Mouse (Mus musculus): ENCODE measurements around the gene Ssr2. TPM values are rescaled to one million over a fixed set of nuclear protein-coding genes. Genes with fewer than 3 reads are reported as not detected.

The Ssr2 gene
- total RNA-seq (2021) = 10 to 100 TPM; 70.7 to 73.8 TPM

GRCm38 (mm10) chr3:88575540-88575939, at the start of gene Ssr2:
TSS of gene Ssr2 (plus strand) at chr3:88575876.
- DNase-seq = no peak
- intact Hi-C loops (cut with DNase I) = no loop called here

- intact Hi-C loops (cut with DNase I) = loop anchor here (2.0 kb wide), 1 partner anchor 120 kb away; no protein-coding TSS in a partner anchor
These were observed 49.2 kb upstream of the Ssr2 start for GRCm38 (mm10) chr3:88526157-88527131.

GRCm38 (mm10) chr3:88527565-88527964, 48.1 kb upstream of the Ssr2 start:
- intact Hi-C loops (cut with DNase I) = loop anchor here (2.0 kb wide), 1 partner anchor 121 kb away; no protein-coding TSS in a partner anchor
- DNase-seq = no peak

More at GRCm38 (mm10) chr3:88526157-88527131, 49.2 kb upstream of the Ssr2 start:
- DNase-seq = peak; percentile 81 to 86

- intact Hi-C loops (cut with DNase I) = no loop called here
- no peak for DNase-seq
These were observed 47.0 kb upstream of the Ssr2 start for GRCm38 (mm10) chr3:88528646-88529045.

GRCm38 (mm10) chr3:88529204-88530000, 46.3 kb upstream of the Ssr2 start:
- intact Hi-C loops (cut with DNase I) = no loop called here

GRCm38 (mm10) chr3:88530082-88530864, 45.4 kb upstream of the Ssr2 start:
- DNase-seq = no peak
- intact Hi-C loops (cut with DNase I) = loop anchor here (2.0 kb wide), 1 partner anchor 23 kb away; the partner anchor contains the start of genes Lamtor2 and Ubqln4

More at GRCm38 (mm10) chr3:88529204-88530000, 46.3 kb upstream of the Ssr2 start:
- DNase-seq = no peak

GRCm38 (mm10) chr3:88531348-88532298, 44.1 kb upstream of the Ssr2 start:
- peak; percentile 84 to 90 for DNase-seq

GRCm38 (mm10) chr3:88532299-88532674, 43.4 kb upstream of the Ssr2 start, which contains the start of gene Mex3a:
TSS of gene Mex3a (plus strand) at chr3:88532395.
- intact Hi-C loops (cut with DNase I) = no loop called here
- DNase-seq = no peak

More at GRCm38 (mm10) chr3:88531348-88532298, 44.1 kb upstream of the Ssr2 start:
- intact Hi-C loops (cut with DNase I) = loop anchor here (2.0 kb wide), 1 partner anchor 21 kb away; the partner anchor contains the start of genes Lamtor2 and Ubqln4

- DNase-seq = no peak
- intact Hi-C loops (cut with DNase I) = no loop called here
These were observed 42.8 kb upstream of the Ssr2 start for GRCm38 (mm10) chr3:88532689-88533511.

GRCm38 (mm10) chr3:88533706-88534105, 42.0 kb upstream of the Ssr2 start:
- intact Hi-C loops (cut with DNase I) = no loop called here
- no peak for DNase-seq

GRCm38 (mm10) chr3:88535005-88535404, 40.7 kb upstream of the Ssr2 start:
- no peak for DNase-seq
- intact Hi-C loops (cut with DNase I) = no loop called here

GRCm38 (mm10) chr3:88535527-88535926, 40.1 kb upstream of the Ssr2 start:
- intact Hi-C loops (cut with DNase I) = no loop called here
- DNase-seq = no peak

- DNase-seq = peak; percentile 81 to 83
- intact Hi-C loops (cut with DNase I) = no loop called here
These were observed 39.4 kb upstream of the Ssr2 start for GRCm38 (mm10) chr3:88536103-88536930.

- intact Hi-C loops (cut with DNase I) = no loop called here
- DNase-seq = no peak
These were observed 38.5 kb upstream of the Ssr2 start for GRCm38 (mm10) chr3:88537146-88537545.

- intact Hi-C loops (cut with DNase I) = no loop called here
- no peak for DNase-seq
These were observed 37.2 kb upstream of the Ssr2 start for GRCm38 (mm10) chr3:88538271-88539145.

- intact Hi-C loops (cut with DNase I) = no loop called here
- DNase-seq = no peak
These were observed 36.3 kb upstream of the Ssr2 start for GRCm38 (mm10) chr3:88539397-88539796.
